Mouse (Mus musculus) kidney, postnatal 0 days (tissue): ENCODE data around the gene Tbc1d21. TPM values are rescaled to one million over a fixed set of nuclear protein-coding genes. Genes with fewer than 3 reads are reported as not detected.

Experiments
- ATAC-seq: fragments of 200-750 bp; cut with Nextera tagmentation; replicated peaks from 2 replicates; pipeline ENCODE4 v1.8.0; 2017; ENCODE audit warnings: low read depth, moderate number of reproducible peaks, moderate TSS enrichment, moderate library complexity; ENCODE audit not compliant: low FRiP score
- DNase-seq: peaks from one replicate; pipeline ENCODE4 v3.0.0-alpha.2; 2016; ENCODE audit warnings: low spot score
- H3K27ac ChIP-seq: fragments of 300-500 bp; sonication (generic); 2 replicates; pipeline ENCODE4 v1.5.1; 2014; ENCODE audit warnings: mild to moderate bottlenecking
- H3K27me3 ChIP-seq: fragments of 300-500 bp; sonication (generic); 2 replicates; pipeline ENCODE4 v1.6.1; 2014; ENCODE audit warnings: low read length, mixed read lengths; ENCODE audit not compliant: insufficient read depth
- H3K36me3 ChIP-seq: fragments of 300-500 bp; sonication (generic); 2 replicates; pipeline ENCODE4 v1.6.1; 2014; ENCODE audit warnings: low read length, mixed read lengths; ENCODE audit not compliant: insufficient read depth
- H3K4me1 ChIP-seq: fragments of 300-500 bp; sonication (generic); replicated peaks from 2 replicates; pipeline ENCODE4 v1.6.1; 2014; ENCODE audit warnings: antibody characterized with exemption, low read length, mixed read lengths; ENCODE audit not compliant: insufficient read depth
- H3K4me2 ChIP-seq: fragments of 300-500 bp; sonication (generic); 2 replicates; pipeline ENCODE4 v1.6.1; 2014; ENCODE audit warnings: mild to moderate bottlenecking, low read length, moderate library complexity, mixed read lengths
- H3K4me3 ChIP-seq: fragments of 300-500 bp; sonication (generic); replicated peaks from 2 replicates; pipeline ENCODE4 v1.5.1; 2014; ENCODE audit warnings: low read depth, low read length
- H3K9ac ChIP-seq: fragments of 300-500 bp; sonication (generic); 2 replicates; pipeline ENCODE4 v1.6.1; 2014; ENCODE audit warnings: low read depth, low read length
- H3K9me3 ChIP-seq: fragments of 300-500 bp; sonication (generic); replicated peaks from 2 replicates; pipeline ENCODE4 v1.6.1; 2016; ENCODE audit warnings: low read length, inconsistent platforms, mixed read lengths
- CTCF ChIP-seq: IDR thresholded peaks from 2 replicates; pipeline ENCODE4 v1.5.1; 2016; ENCODE audit warnings: antibody characterized with exemption, low read depth, mild to moderate bottlenecking, moderate library complexity
- whole genome bisulfite sequencing: fragments of 180-500 bp; shearing (Covaris S2); extraction: QIAGEN DNeasy Blood & Tissue Kit; methylation state at CpG from one replicate; pipeline ENCODE4 v1.1.7; 2014; 5-methylcytosine and 5-hydroxymethylcytosine counted together
- polyA plus RNA-seq: library from polyadenylated mRNA; unstranded; fragments of >200 nt; fragmentation: Nextera tagmentation; extraction: Ambion mirVana; gene quantifications from 2 replicates; pipeline ENCODE4 v1.2.1, GENCODE M21; 2015

Tbc1d21 gene
- polyA plus RNA-seq, 1 experiment from 2014 or later: not detected

DNA sequence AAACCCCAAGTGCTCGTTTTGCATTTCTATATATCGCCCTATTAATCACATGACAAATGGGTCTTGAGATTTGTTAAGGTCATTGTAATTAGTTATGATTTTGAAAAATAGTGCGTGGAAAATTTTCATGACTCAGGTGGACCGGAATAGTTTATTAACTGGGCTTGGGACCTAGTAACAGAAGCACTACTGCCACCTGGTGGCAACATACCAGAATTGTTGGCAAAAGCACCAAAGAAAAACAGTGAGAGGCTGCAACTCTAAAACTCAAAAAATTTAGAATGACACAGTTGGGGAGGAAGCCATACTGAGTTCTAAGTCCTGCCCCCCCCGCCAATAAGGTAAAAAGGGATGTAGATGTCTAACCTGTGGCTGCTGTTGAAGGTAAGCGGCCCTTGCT lies 611 bp downstream of the Tbc1d21 start:
- 53% methylated on average over 6 of the region's 6 CpGs for WGBS
- Histone ChIP-seq H3K4me3 (no peak overlapping the region), H3K27me3 (no peaks in the 10 kb centered on the region), H3K4me1 (no peaks in the 10 kb centered on the region), H3K9ac (no peak overlapping the region), H3K4me2 (no peak overlapping the region), H3K36me3 (no peaks in the 10 kb centered on the region), H3K9me3 (no peaks in the 10 kb centered on the region), H3K27ac (no peak overlapping the region)
- peak; percentile 32 for DNase-seq
- TF ChIP-seq CTCF: peak; percentile 59
- ATAC-seq: no peak

DNA sequence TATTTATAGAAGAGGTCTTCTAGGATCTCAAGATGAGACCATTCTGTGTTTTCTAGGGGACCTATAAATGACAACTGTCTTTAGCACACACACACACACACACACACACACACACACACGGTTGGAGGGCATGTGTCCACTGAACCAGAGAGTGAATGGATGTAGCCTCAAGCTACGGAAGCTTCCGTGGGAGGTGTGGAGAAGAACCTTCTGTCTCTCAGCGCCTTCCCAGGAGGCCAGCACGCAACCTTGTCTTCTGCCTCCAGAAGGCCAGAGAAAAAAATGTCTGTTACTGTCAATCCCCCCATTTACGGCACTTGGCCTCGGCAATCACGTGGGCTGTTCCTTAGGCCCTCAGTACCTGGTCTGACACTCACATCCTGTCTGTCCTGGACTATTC lies 5.9 kb downstream of the Tbc1d21 start:
- no peak for TF ChIP-seq CTCF
- H3K4me1 ChIP-seq: no peaks in the 10 kb centered on the region
- H3K9me3 ChIP-seq: no peaks in the 10 kb centered on the region
- no peaks in the 10 kb centered on the region for H3K36me3 ChIP-seq
- WGBS: 56% methylated on average over 8 of the region's 8 CpGs
- no peak overlapping the region for H3K4me3 ChIP-seq
- H3K27ac ChIP-seq: no peak overlapping the region
- ATAC-seq (no peak), DNase-seq (no peak)
- H3K27me3 ChIP-seq: no peaks in the 10 kb centered on the region
- H3K9ac ChIP-seq: no peak overlapping the region
- H3K4me2 ChIP-seq: no peak overlapping the region

DNA sequence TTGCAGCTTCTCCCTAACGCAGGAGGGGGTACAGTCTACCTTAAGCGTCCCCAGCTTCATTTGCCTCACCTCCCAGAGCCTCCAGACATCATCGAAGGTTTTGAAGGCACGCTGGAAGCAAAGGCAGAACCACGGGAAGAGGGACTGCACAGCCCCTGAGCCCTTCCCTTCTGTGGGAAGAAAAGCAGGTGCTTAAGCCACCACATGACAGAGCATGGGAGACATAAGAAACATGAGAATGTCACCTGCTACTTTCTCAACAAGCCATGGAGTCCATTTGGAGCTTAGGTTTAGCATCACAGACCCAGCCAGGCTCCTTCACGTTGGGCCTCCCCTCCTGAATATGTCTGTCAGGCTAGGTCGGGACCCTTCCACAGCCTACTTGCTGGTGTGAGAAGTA lies 8.3 kb downstream of the Tbc1d21 start:
- Histone ChIP-seq H3K4me1 (no peaks in the 10 kb centered on the region), H3K9ac (no peak overlapping the region), H3K36me3 (no peaks in the 10 kb centered on the region), H3K27ac (no peak overlapping the region), H3K4me2 (no peak overlapping the region), H3K4me3 (no peak overlapping the region), H3K9me3 (no peaks in the 10 kb centered on the region), H3K27me3 (no peaks in the 10 kb centered on the region)
- TF ChIP-seq CTCF: no peak
- 80% methylated on average over 7 of the region's 7 CpGs for WGBS
- ATAC-seq (no peak), DNase-seq (no peak)

DNA sequence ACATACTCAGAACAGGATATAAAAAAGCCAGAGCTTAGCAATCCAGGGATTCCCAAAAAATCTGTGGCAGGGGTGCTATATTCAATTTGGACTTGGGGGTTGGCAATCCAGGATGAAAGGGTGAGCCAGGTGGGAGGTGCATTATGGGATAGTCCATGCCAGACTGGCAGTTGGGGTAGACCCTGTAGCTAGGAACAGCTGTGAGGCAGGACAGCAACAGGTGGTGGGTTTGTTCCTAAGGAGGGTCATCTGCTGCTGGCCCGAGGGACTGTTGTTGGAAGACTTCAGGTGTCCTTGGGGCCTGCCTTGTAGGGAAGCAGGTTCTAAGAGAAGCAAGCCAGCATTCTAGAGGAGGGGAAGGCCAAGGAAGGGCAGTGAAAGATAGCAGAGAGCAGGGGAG lies 8.9 kb downstream of the Tbc1d21 start:
- Histone ChIP-seq H3K9ac (no peak overlapping the region), H3K36me3 (no peaks in the 10 kb centered on the region), H3K27me3 (no peaks in the 10 kb centered on the region), H3K4me2 (no peak overlapping the region), H3K4me3 (no peak overlapping the region), H3K27ac (no peak overlapping the region), H3K4me1 (no peaks in the 10 kb centered on the region), H3K9me3 (no peaks in the 10 kb centered on the region)
- WGBS: 84% methylated on average over 1 of the region's 1 CpGs
- DNase-seq (no peak), ATAC-seq (no peak)
- TF ChIP-seq CTCF: no peak

DNA sequence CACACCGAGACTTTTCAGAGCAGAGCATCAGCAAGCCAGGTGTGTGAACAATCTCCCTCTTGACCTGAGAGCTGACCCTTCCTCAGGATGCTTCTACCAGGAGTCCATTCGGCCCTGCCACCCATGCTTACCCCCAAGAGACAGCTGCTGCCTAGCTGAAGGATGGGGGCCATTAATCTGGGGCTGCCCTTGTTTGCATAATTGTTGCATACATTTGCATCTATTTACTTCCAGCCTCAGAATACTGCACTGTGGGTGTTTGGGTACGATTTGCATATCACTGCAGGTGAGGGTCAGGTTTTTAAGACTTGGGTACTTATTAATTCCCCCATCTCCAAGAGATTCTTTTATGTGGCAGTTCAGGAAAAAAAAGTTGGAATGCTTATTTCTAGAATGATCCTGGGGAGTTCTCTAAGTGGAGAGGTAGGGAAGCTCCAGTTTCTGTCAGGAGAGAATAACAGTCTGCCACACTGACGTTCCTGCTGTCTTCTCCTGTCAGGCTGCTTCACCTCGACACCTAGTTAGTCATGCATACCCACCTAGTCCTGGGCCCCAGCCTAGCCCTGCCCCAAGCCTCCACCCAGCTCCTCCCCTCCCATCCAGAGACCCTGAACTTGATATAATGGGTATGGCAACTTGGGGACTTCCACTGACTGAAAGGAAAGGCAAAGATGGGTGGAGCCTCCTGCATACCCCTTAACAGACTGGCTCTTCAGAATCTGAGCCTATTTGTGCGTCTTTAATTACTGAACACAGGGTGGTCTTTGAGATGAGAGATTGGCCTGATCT lies 14.8 kb downstream of the Tbc1d21 start:
- H3K27me3 ChIP-seq: no peaks in the 10 kb centered on the region
- WGBS: 26% methylated on average over 6 of the region's 6 CpGs
- ATAC-seq: no peak
- H3K36me3 ChIP-seq: no peaks in the 10 kb centered on the region
- no peak overlapping the region for H3K4me3 ChIP-seq
- DNase-seq: no peak
- H3K9ac ChIP-seq: no peak overlapping the region
- no peaks in the 10 kb centered on the region for H3K9me3 ChIP-seq
- TF ChIP-seq CTCF: no peak
- H3K4me1 ChIP-seq: no peaks in the 10 kb centered on the region
- no peak overlapping the region for H3K4me2 ChIP-seq
- no peak overlapping the region for H3K27ac ChIP-seq

DNA sequence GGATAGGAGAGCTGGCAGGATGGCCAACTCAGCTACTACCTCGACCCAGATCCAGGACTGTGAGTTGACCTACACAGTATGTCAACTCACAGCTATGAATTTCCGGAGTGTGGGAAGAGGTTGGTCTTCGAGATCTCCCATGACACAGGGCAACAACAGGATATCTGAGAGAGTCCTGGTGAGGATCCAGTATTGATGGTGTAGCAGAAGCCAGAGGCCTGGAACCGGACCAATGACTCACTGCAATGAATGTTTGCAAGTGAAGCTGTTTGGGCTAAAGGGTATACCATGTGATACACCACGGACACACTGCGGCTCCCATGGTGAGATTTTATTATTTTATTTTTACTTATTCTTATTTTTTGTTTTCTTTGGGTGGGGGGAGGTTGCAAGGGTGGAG lies 15.6 kb downstream of the Tbc1d21 start:
- no peak overlapping the region for H3K4me3 ChIP-seq
- WGBS: 87% methylated on average over 6 of the region's 6 CpGs
- no peak overlapping the region for H3K4me2 ChIP-seq
- no peaks in the 10 kb centered on the region for H3K27me3 ChIP-seq
- no peaks in the 10 kb centered on the region for H3K4me1 ChIP-seq
- H3K9me3 ChIP-seq: no peaks in the 10 kb centered on the region
- ATAC-seq (no peak), DNase-seq (no peak)
- TF ChIP-seq CTCF: no peak
- H3K36me3 ChIP-seq: no peaks in the 10 kb centered on the region
- no peak overlapping the region for H3K27ac ChIP-seq
- H3K9ac ChIP-seq: no peak overlapping the region

DNA sequence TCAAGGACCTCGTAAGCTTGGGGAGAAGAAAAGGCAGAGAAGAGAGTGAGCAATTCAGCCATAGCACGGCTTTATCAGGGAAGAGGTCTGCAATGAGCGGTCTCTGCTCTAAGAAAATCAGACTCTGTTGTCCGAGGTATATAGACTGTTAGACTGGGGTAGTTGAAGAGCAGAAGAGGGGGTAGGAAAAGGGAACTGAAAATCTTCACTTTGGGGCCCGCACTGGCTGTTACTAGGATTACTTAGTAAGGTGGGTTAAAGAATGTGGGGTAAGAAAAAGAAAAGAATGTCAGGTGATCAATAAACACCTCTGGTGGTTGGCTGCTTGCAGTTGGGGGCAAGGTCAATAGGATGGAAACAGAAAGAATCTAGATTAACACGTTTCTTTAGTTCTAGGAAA lies 17.0 kb downstream of the Tbc1d21 start:
- no peaks in the 10 kb centered on the region for H3K36me3 ChIP-seq
- H3K27me3 ChIP-seq: no peaks in the 10 kb centered on the region
- no peaks in the 10 kb centered on the region for H3K4me1 ChIP-seq
- DNase-seq: no peak
- 83% methylated on average over 6 of the region's 6 CpGs for WGBS
- ATAC-seq: no peak
- no peak overlapping the region for H3K9ac ChIP-seq
- no peak overlapping the region for H3K27ac ChIP-seq
- H3K9me3 ChIP-seq: no peaks in the 10 kb centered on the region
- H3K4me2 ChIP-seq: no peak overlapping the region
- TF ChIP-seq CTCF: no peak
- no peak overlapping the region for H3K4me3 ChIP-seq
